Mouse (Mus musculus) stomach, postnatal 0 days (tissue): ENCODE measurements around the gene Larp4.

Experiments
- CTCF ChIP-seq: IDR thresholded peaks from 2 replicates; pipeline ENCODE4 v1.5.1; 2016; ENCODE audit warnings: antibody characterized with exemption, low read depth, mild to moderate bottlenecking, moderate library complexity
- EP300 ChIP-seq: optimal IDR thresholded peaks from 2 replicates; pipeline ENCODE3; 2016; ENCODE audit warnings: antibody characterized with exemption

DNA sequence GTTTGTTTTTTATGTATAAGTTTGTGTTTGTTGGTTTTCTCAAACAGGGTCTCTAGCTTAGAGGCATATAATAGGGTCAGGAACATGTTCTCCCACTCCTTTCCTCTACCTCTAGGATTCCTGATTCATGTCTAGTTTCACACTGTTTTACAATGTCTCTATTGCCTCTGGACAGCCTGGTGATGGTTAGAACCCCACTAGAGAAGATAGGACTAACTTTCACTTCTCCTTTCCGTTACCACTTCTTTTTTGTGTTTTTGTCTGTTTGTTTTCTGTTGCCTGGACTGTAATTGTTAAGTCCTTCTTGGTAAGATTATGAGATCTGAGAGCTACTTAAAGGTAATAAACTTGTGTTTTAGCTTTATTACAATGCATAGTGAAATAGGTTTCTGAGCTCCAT, 29.5 kb downstream of the Larp4 start:
- TF ChIP-seq CTCF (no peak), EP300 (no peak)
